Mouse (Mus musculus) cerebellum, adult 9-10 months (tissue): ENCODE data around the gene Dlg1.
A peak's percentile ranks its signal among the peaks of the same experiment; 100 is the strongest.

Experiments
- DNase-seq: peaks from one replicate; pipeline ENCODE4 v3.0.0; 2022

Dlg1 gene

GRCm38 (mm10) chr16:31865242-31865641 is 202.0 kb downstream of the Dlg1 start:
- DNase-seq, result no peak

- no peak for DNase-seq
Observed at GRCm38 (mm10) chr16:31866911-31867310, 203.7 kb downstream of the Dlg1 start.

- peak; percentile 64 for DNase-seq
Observed at GRCm38 (mm10) chr16:31867736-31868135, 204.5 kb downstream of the Dlg1 start.

GRCm38 (mm10) chr16:31873721-31874120 is 210.5 kb downstream of the Dlg1 start:
- DNase-seq, result peak; percentile 15

- DNase-seq, result no peak
Observed at GRCm38 (mm10) chr16:31875391-31875790, 212.1 kb downstream of the Dlg1 start.

GRCm38 (mm10) chr16:31876386-31876785 is 213.1 kb downstream of the Dlg1 start:
- DNase-seq, result peak; percentile 88

- DNase-seq, result no peak
Observed at GRCm38 (mm10) chr16:31878052-31878451, 214.8 kb downstream of the Dlg1 start.

GRCm38 (mm10) chr16:31878573-31879257 is 215.5 kb downstream of the Dlg1 start, which contains the start of gene Meltf:
TSS of gene Meltf (plus strand) at chr16:31878810.
- DNase-seq, result peak; percentile 85

- DNase-seq, result no peak
Observed at GRCm38 (mm10) chr16:31880146-31880840, 217.1 kb downstream of the Dlg1 start.

GRCm38 (mm10) chr16:31882381-31882908 is 219.2 kb downstream of the Dlg1 start:
- no peak for DNase-seq

GRCm38 (mm10) chr16:31883302-31883701 is 220.1 kb downstream of the Dlg1 start:
- DNase-seq, result no peak

- DNase-seq, result no peak
Observed at GRCm38 (mm10) chr16:31883902-31884301, 220.7 kb downstream of the Dlg1 start.

- DNase-seq, result no peak
Observed at GRCm38 (mm10) chr16:31890907-31891306, 227.7 kb downstream of the Dlg1 start.

- DNase-seq, result no peak
Observed at GRCm38 (mm10) chr16:31893396-31894141, 230.3 kb downstream of the Dlg1 start.

- peak; percentile 65 for DNase-seq
Observed at GRCm38 (mm10) chr16:31896971-31897774, 233.9 kb downstream of the Dlg1 start.

- no peak for DNase-seq
Observed at GRCm38 (mm10) chr16:31898546-31899326, 235.5 kb downstream of the Dlg1 start.

GRCm38 (mm10) chr16:31901886-31902285 is 238.6 kb downstream of the Dlg1 start:
- DNase-seq, result no peak

GRCm38 (mm10) chr16:31903239-31903638 is 240.0 kb downstream of the Dlg1 start:
- DNase-seq, result no peak

- no peak for DNase-seq
Observed at GRCm38 (mm10) chr16:31905331-31905730, 242.1 kb downstream of the Dlg1 start.

- no peak for DNase-seq
Observed at GRCm38 (mm10) chr16:31905891-31906825, 242.9 kb downstream of the Dlg1 start.

GRCm38 (mm10) chr16:31906896-31907295 is 243.7 kb downstream of the Dlg1 start:
- no peak for DNase-seq
